Mouse (Mus musculus) testis, adult 2 months (tissue): ENCODE results near the gene Mrpl42.

Experiments
- CTCF ChIP-seq: fragments of 200-500 bp; IDR thresholded peaks from 2 replicates; pipeline ENCODE4 v1.5.1; 2012; ENCODE audit warnings: low read depth, mild to moderate bottlenecking, inconsistent platforms, low read length, moderate library complexity; ENCODE audit not compliant: control insufficient read depth, insufficient read depth, insufficient replicate concordance
- POLR2A ChIP-seq: fragments of 200-500 bp; IDR thresholded peaks from 2 replicates; pipeline ENCODE4 v1.6.1; 2012; ENCODE audit warnings: low read depth, mild to moderate bottlenecking, inconsistent platforms, low read length, moderate library complexity; ENCODE audit not compliant: control insufficient read depth

- TF ChIP-seq CTCF (no peak), POLR2A (peak; percentile 59)
Observed at GRCm38 (mm10) chr10:95501463-95502081, at the start of gene Mrpl42.
